Mouse (Mus musculus) central nervous system, embryonic 14 days (tissue): ENCODE measurements around the gene Slfn3. TPM values are rescaled to one million over a fixed set of nuclear protein-coding genes. Genes with fewer than 3 reads are reported as not detected.

Experiments
- polyA plus RNA-seq: library from polyadenylated mRNA; depleted of rRNA; stranded (reverse); fragments of >200 nt; gene quantifications from 2 replicates; pipeline ENCODE4 v1.2.3, GENCODE M21; 2012; rRNA removed

Slfn3 gene
- 0.26 and 0.50 TPM in 2 replicates for polyA plus RNA-seq

GRCm38 (mm10) chr11:83191134-83191893 lies at the start of gene Slfn3:
Gene Slfn3 (plus strand): TSS chr11:83191330.

GRCm38 (mm10) chr11:83174948-83175539 lies 16.1 kb upstream of the Slfn3 start, which contains the start of gene Slfn4:
Gene Slfn4 (plus strand): TSS chr11:83175186.

Other genes starting within 250 kb of the Slfn3 start
- 1.9 and 2.2 TPM in 2 replicates for gene Slfn5, start 240.0 kb upstream of the Slfn3 start, polyA plus RNA-seq
- gene Slfn9, start 199.5 kb upstream of the Slfn3 start, polyA plus RNA-seq: 3.3 and 3.7 TPM in 2 replicates
- gene Slfn8, start 170.5 kb upstream of the Slfn3 start, polyA plus RNA-seq: 0.43 and 0.66 TPM in 2 replicates
- gene Slfn2, start 126.2 kb upstream of the Slfn3 start, polyA plus RNA-seq: 2.2 and 3.4 TPM in 2 replicates
- gene Slfn1, start 74.5 kb upstream of the Slfn3 start, polyA plus RNA-seq: 0.45 and 0.84 TPM in 2 replicates
- 1.2 and 3.1 TPM in 2 replicates for gene Slfn4, start 16.1 kb upstream of the Slfn3 start, polyA plus RNA-seq
- gene Slfn14, start 95.4 kb downstream of the Slfn3 start, polyA plus RNA-seq: 0.04 and 0.06 TPM in 2 replicates
- 91.3 and 95.0 TPM in 2 replicates for gene Ap2b1, start 107.7 kb downstream of the Slfn3 start, polyA plus RNA-seq
- 13.1 and 15.2 TPM in 2 replicates for gene Pex12, start 111.3 kb downstream of the Slfn3 start, polyA plus RNA-seq
- 43.2 and 47.1 TPM in 2 replicates for gene Rasl10b, start 217.8 kb downstream of the Slfn3 start, polyA plus RNA-seq
- gene Gas2l2, start 238.1 kb downstream of the Slfn3 start, polyA plus RNA-seq: 0.29 and 0.37 TPM in 2 replicates
- 0.41 and 0.44 TPM in 2 replicates for gene 1700020L24Rik, start 246.3 kb downstream of the Slfn3 start, polyA plus RNA-seq